Mouse (Mus musculus) forebrain, embryonic 16.5 days (tissue): ENCODE data around the gene Myef2. TPM values are rescaled to one million over a fixed set of nuclear protein-coding genes. Genes with fewer than 3 reads are reported as not detected.
A peak's percentile ranks its signal among the peaks of the same experiment; 100 is the strongest.
"Not testable (repeated sequence)": the region's sequence is repeated elsewhere in the genome, so short reads cannot be mapped to it uniquely, and the experiment has no call there.

ENCODE experiments used
- ATAC-seq: fragments of 200-750 bp; cut with Nextera tagmentation; 2 replicates; pipeline ENCODE4 v1.8.0; 2017; ENCODE audit warnings: mild to moderate bottlenecking, moderate library complexity
- H3K27ac ChIP-seq: fragments of 300-500 bp; sonication (generic); 2 replicates; pipeline ENCODE4 v1.5.1; 2014; ENCODE audit warnings: low read length, control low read depth
- H3K27me3 ChIP-seq: fragments of 300-500 bp; sonication (generic); replicated peaks from 2 replicates; pipeline ENCODE4 v1.6.1; 2014; ENCODE audit warnings: low read length; ENCODE audit not compliant: control insufficient read depth, insufficient read depth
- H3K36me3 ChIP-seq: fragments of 300-500 bp; sonication (generic); 2 replicates; pipeline ENCODE4 v1.6.1; 2014; ENCODE audit not compliant: control insufficient read depth, insufficient read depth
- H3K4me1 ChIP-seq: fragments of 300-500 bp; sonication (generic); replicated peaks from 2 replicates; pipeline ENCODE4 v1.6.1; 2014; ENCODE audit warnings: low read length; ENCODE audit not compliant: control insufficient read depth, insufficient read depth
- H3K4me2 ChIP-seq: fragments of 300-500 bp; sonication (generic); 2 replicates; pipeline ENCODE4 v1.6.1; 2014; ENCODE audit warnings: mild to moderate bottlenecking, low read length, control low read depth
- H3K4me3 ChIP-seq: fragments of 300-500 bp; sonication (generic); replicated peaks from 2 replicates; pipeline ENCODE4 v1.5.1; 2014; ENCODE audit warnings: mild to moderate bottlenecking, low read length, control low read depth
- H3K9ac ChIP-seq: fragments of 300-500 bp; sonication (generic); replicated peaks from 2 replicates; pipeline ENCODE4 v1.6.1; 2014; ENCODE audit warnings: low read depth, low read length, control low read depth
- H3K9me3 ChIP-seq: fragments of 300-500 bp; sonication (generic); 2 replicates; pipeline ENCODE4 v1.6.1; 2016; ENCODE audit warnings: low read length; ENCODE audit not compliant: control insufficient read depth
- WGBS: fragments of 180-500 bp; shearing (Covaris S2); extraction: QIAGEN DNeasy Blood & Tissue Kit; methylation state at CpG from one replicate; pipeline ENCODE4 v1.1.7; 2014; 5-methylcytosine and 5-hydroxymethylcytosine counted together
- polyA plus RNA-seq: library from polyadenylated mRNA; unstranded; fragments of >200 nt; fragmentation: Nextera tagmentation; extraction: Ambion mirVana; gene quantifications from 2 replicates; pipeline ENCODE4 v1.2.1, GENCODE M21; 2015

Gene Myef2
- polyA plus RNA-seq, 1 experiment from 2014 or later: 262 TPM

- no peaks in the 10 kb centered on the region for H3K27me3 ChIP-seq
- H3K36me3 ChIP-seq: no peaks in the 10 kb centered on the region
- H3K9ac ChIP-seq: no peak overlapping the region
- 90% methylated on average over 3 of the region's 3 CpGs for WGBS
- no peak overlapping the region for H3K4me2 ChIP-seq
- H3K9me3 ChIP-seq: no peaks in the 10 kb centered on the region
- ATAC-seq: no peak
- no peak overlapping the region for H3K27ac ChIP-seq
- peaks cover 2% of the 10 kb centered on the region for H3K4me1 ChIP-seq
- no peak overlapping the region for H3K4me3 ChIP-seq
Observed at GRCm38 (mm10) chr2:125126792-125127191, 3.3 kb upstream of the Myef2 start.

- no peak overlapping the region for H3K4me2 ChIP-seq
- no peak overlapping the region for H3K4me3 ChIP-seq
- no peaks in the 10 kb centered on the region for H3K36me3 ChIP-seq
- H3K9me3 ChIP-seq: no peaks in the 10 kb centered on the region
- H3K9ac ChIP-seq: no peak overlapping the region
- no peak overlapping the region for H3K27ac ChIP-seq
- peaks cover 10% of the 10 kb centered on the region for H3K4me1 ChIP-seq
- no peak for ATAC-seq
- WGBS: 37% methylated on average over 4 of the region's 4 CpGs
- no peaks in the 10 kb centered on the region for H3K27me3 ChIP-seq
Observed at GRCm38 (mm10) chr2:125125824-125126223, 2.4 kb upstream of the Myef2 start.

GRCm38 (mm10) chr2:125122624-125123476, 611 bp downstream of the Myef2 start:
- no peaks in the 10 kb centered on the region for H3K27me3 ChIP-seq
- H3K27ac ChIP-seq: peak overlapping the region; percentile 96
- WGBS: under 1% methylated on average over 46 of the region's 59 CpGs
- peak overlapping the region; percentile 94 for H3K4me2 ChIP-seq
- peaks cover 23% of the 10 kb centered on the region for H3K4me1 ChIP-seq
- H3K36me3 ChIP-seq: no peaks in the 10 kb centered on the region
- H3K4me3 ChIP-seq: peak overlapping the region; percentile 74
- peak; percentile 72 for ATAC-seq
- peak overlapping the region; percentile 95 for H3K9ac ChIP-seq
- H3K9me3 ChIP-seq: no peaks in the 10 kb centered on the region

DNA sequence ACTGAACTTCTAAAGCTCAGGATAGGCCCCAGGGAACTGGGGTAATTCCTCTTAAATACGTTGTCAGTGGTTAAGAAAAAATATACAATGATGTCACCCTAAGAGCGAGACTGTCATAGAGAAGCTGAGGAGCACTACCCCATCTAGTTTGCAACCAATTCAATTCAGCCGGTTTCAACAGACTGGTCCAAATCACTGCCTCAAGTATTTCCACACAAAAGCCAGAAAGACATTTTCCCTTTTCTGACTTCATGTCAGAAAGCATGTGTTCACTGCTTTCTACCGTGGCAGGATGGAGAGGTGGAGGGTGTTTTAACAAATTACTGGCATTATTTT, 1.2 kb downstream of the Myef2 start:
- ATAC-seq: peak; percentile 39
- under 1% methylated on average over 4 of the region's 4 CpGs for WGBS

DNA sequence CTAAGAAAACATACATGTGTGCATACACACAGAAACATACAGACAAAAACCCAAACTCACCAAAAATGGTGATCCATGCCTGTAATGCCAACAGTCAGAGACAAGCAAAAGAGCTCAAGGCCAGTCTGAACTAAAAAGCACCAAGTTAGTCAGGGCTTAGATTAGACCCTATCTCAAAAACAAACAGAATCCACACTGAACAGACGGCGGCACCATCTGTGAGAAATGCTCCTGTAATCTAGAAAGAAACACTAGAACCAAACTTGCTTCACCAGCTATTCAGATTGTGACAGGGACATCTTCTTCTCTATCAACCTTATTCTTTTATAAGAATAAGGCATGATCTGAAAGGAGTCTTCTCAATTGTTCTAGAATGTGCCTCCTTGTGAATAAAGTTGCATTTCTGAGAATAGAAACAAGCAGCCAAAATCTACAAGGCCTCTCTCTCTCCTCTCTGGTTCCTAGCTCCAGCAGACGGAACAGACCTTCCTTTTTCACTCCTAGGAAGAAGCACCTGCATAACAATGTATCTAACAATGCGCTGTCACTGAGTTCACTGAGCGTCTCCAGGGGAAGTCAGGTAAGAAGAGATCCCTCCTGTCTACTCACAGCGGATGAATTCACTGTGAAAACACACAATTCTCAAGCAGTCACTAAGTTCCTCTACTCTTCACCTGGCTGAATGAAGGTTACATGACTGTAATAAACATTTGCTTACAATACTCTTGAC, 3.9 kb downstream of the Myef2 start:
- Histone ChIP-seq H3K36me3 (peaks cover 6% of the 10 kb centered on the region), H3K9me3 (no peaks in the 10 kb centered on the region), H3K4me2 (no peak overlapping the region), H3K27ac (peak overlapping the region; percentile 33; the same call in 1 of the 2 replicates), H3K4me1 (peaks cover 23% of the 10 kb centered on the region), H3K4me3 (no peak overlapping the region), H3K27me3 (no peaks in the 10 kb centered on the region), H3K9ac (no peak overlapping the region)
- WGBS: 72% methylated on average over 6 of the region's 6 CpGs
- no peak for ATAC-seq

More for the DNA sequence above, 1.2 kb downstream of the Myef2 start:
- peak overlapping the region; percentile 94 for H3K4me2 ChIP-seq
- H3K36me3 ChIP-seq: no peaks in the 10 kb centered on the region
- no peaks in the 10 kb centered on the region for H3K9me3 ChIP-seq
- no peaks in the 10 kb centered on the region for H3K27me3 ChIP-seq
- H3K4me3 ChIP-seq: peak overlapping the region; percentile 74
- H3K9ac ChIP-seq: peak overlapping the region; percentile 95
- H3K27ac ChIP-seq: peak overlapping the region; percentile 96
- peaks cover 23% of the 10 kb centered on the region for H3K4me1 ChIP-seq

DNA sequence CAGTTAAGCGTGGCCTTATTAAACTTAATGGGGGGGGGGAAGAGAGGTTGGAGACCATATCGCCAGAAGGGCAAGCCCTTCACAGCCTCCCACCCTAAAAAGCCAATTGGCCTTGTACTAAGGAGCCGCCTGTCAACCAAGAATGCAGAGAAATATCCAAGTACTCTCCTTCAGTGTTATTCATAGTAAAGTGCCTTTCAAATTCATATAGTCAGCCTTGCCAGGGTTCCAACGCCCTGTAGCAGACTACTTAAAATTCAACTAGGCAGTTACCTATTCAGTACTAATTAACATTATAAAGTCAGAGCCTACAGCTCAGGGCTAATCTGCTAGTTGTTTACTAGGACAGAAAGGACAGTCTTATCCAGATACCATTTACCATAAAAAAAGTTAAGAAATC, 16.9 kb downstream of the Myef2 start:
- not testable (repeated sequence) for H3K9me3 ChIP-seq, H3K4me3 ChIP-seq, H3K27ac ChIP-seq, ATAC-seq, H3K4me2 ChIP-seq, H3K4me1 ChIP-seq, H3K27me3 ChIP-seq, H3K9ac ChIP-seq
- peaks cover 16% of the 10 kb centered on the region for H3K36me3 ChIP-seq
- 70% methylated on average over 4 of the region's 4 CpGs for WGBS

DNA sequence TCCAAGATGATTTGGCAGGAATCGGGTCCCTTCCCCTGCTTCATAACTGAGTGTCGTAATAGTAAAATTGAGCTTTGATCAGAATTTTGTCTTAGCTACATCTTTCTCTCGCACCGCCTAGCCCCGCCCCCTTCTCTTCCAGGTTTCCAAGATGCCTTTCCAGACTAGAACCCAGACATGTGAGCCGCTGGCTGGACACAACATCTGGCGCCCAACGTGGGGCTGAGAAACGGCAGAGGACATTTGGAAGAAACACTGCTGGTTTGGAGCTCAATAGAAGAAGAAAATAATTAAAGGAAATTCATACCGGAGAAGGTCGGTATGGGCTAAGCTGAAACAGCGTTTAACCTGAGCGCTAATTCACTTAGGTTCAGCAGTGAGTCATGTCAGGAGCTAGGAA, 19.0 kb downstream of the Myef2 start:
- not testable (repeated sequence) for ATAC-seq, H3K9ac ChIP-seq, H3K9me3 ChIP-seq, H3K4me3 ChIP-seq, H3K27me3 ChIP-seq, H3K4me1 ChIP-seq, H3K4me2 ChIP-seq, H3K27ac ChIP-seq
- WGBS: 97% methylated on average over 13 of the region's 13 CpGs
- peaks cover 19% of the 10 kb centered on the region for H3K36me3 ChIP-seq

GRCm38 (mm10) chr2:125092123-125092522, 31.3 kb downstream of the Myef2 start:
- H3K9ac ChIP-seq, H3K4me3 ChIP-seq, H3K4me1 ChIP-seq, H3K4me2 ChIP-seq, H3K27ac ChIP-seq, H3K27me3 ChIP-seq, ATAC-seq, H3K9me3 ChIP-seq: not testable (repeated sequence)
- WGBS: 81% methylated on average over 3 of the region's 3 CpGs
- H3K36me3 ChIP-seq: peaks cover 18% of the 10 kb centered on the region

- ATAC-seq: no peak
- peaks cover 13% of the 10 kb centered on the region for H3K36me3 ChIP-seq
- no peaks in the 10 kb centered on the region for H3K4me1 ChIP-seq
- H3K4me2 ChIP-seq: no peak overlapping the region
- no peak overlapping the region for H3K4me3 ChIP-seq
- 96% methylated on average over 7 of the region's 7 CpGs for WGBS
- no peak overlapping the region for H3K9ac ChIP-seq
- H3K9me3 ChIP-seq: no peaks in the 10 kb centered on the region
- H3K27ac ChIP-seq: no peak overlapping the region
- H3K27me3 ChIP-seq: no peaks in the 10 kb centered on the region
Observed at GRCm38 (mm10) chr2:125088757-125089156, 34.7 kb downstream of the Myef2 start.
